Comparison of ENCODE assay signal across 22 mouse cellular contexts in the genomic region with DNA sequence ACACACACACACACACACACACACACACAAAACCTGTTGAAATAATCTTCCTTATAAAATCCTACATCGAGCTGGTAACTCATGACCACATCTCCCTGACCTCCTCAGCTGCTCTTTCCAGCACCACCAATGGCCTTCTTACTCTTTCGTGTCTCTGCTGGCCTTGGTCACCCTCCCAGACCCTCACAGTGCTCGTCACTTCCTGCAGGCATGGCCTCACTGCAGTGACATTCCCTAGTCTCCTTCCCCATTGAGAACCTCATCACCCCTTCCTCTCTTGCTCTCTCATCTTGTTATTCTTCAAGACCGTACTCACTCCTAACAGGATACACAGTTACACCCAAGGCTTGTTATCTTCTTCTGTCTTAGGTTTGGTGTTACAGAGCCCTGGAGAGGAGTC.
DNase-seq lines count a peak whose midpoint lies in the region; ATAC-seq lines count a peak whose summit lies in the region.
"Had no signal": no experiment of that assay in that cellular context is flagged by ENCODE, and none has a peak within 500 bp of the region (broad histone marks: within the 10 kb centered on the region; RNA-seq: fewer than 3 reads in every experiment).

No protein-coding gene starts in this region.

- no peak for DNase-seq in heart, adult 18-20 months
- peak; percentile 26 for DNase-seq in midbrain, embryonic 11.5 days (ENCODE audit: low spot score, missing footprints)
- no peak for DNase-seq in spleen, postnatal 10 days (ENCODE audit: low spot score in 2 of 2)
- DNase-seq: adrenal gland, adult 2 months; adrenal gland, postnatal 10 days; adrenal gland, postnatal 25 days; cerebellum, adult 11 months; cerebellum, adult 18-20 months; cerebellum, adult 8-10 months; cerebellum, adult 9-11 months; cerebellum, postnatal 14 days; cerebellum, postnatal 36 days; embryo, embryonic 11 days had no signal

- H3K9me3 ChIP-seq in heart, embryonic 12.5 days (replicated peaks) = no peaks in the 10 kb centered on the region
- H3K9me3 ChIP-seq in midbrain, embryonic 11.5 days (ENCODE audit: control insufficient read depth, low read length) = no peaks in the 10 kb centered on the region
- H3K9me3 ChIP-seq in midbrain, embryonic 13.5 days = no peaks in the 10 kb centered on the region
- H3K9me3 ChIP-seq: embryonic facial prominence, embryonic 13.5 days; embryonic facial prominence, embryonic 15.5 days; forebrain, embryonic 10.5 days; forebrain, embryonic 12.5 days had no signal

- no peak for ATAC-seq in heart, embryonic 12.5 days (ENCODE audit: insufficient number of reproducible peaks, low FRiP score)
- ATAC-seq in midbrain, embryonic 11.5 days (ENCODE audit: low FRiP score) = no peak
- no peak for ATAC-seq in midbrain, embryonic 13.5 days
- peak; percentile 19; the same call in 1 of the 2 replicates for ATAC-seq in megakaryocyte, adult 5-6 weeks (ENCODE audit: poor library complexity, severe bottlenecking)
- ATAC-seq: forebrain, embryonic 14.5 days had no signal

- WGBS in heart, embryonic 12.5 days = 71% methylated on average over 4 of the region's 4 CpGs
- 75% methylated on average over 4 of the region's 4 CpGs for WGBS in midbrain, embryonic 11.5 days
- 86% methylated on average over 4 of the region's 4 CpGs for WGBS in midbrain, embryonic 13.5 days

- no peak overlapping the region for H3K4me2 ChIP-seq in heart, embryonic 12.5 days
- no peak overlapping the region for H3K4me2 ChIP-seq in midbrain, embryonic 11.5 days
- H3K4me2 ChIP-seq in midbrain, embryonic 13.5 days (replicated peaks) = no peak overlapping the region
- H3K4me2 ChIP-seq: embryonic facial prominence, embryonic 13.5 days; embryonic facial prominence, embryonic 15.5 days; forebrain, embryonic 12.5 days had no signal

- H3K36me3 ChIP-seq in heart, embryonic 12.5 days = no peaks in the 10 kb centered on the region
- no peaks in the 10 kb centered on the region for H3K36me3 ChIP-seq in midbrain, embryonic 11.5 days (ENCODE audit: control insufficient read depth, insufficient read depth, low read length)
- H3K36me3 ChIP-seq in midbrain, embryonic 13.5 days = no peaks in the 10 kb centered on the region
- H3K36me3 ChIP-seq: embryonic facial prominence, embryonic 13.5 days; embryonic facial prominence, embryonic 15.5 days; forebrain, embryonic 10.5 days; forebrain, embryonic 12.5 days had no signal

- H3K27ac ChIP-seq in heart, embryonic 12.5 days (ENCODE audit: poor library complexity, severe bottlenecking) = no peak overlapping the region
- no peak overlapping the region for H3K27ac ChIP-seq in midbrain, embryonic 11.5 days (ENCODE audit: low read depth, low read length)
- H3K27ac ChIP-seq in midbrain, embryonic 13.5 days = no peak overlapping the region
- H3K27ac ChIP-seq: embryonic facial prominence, embryonic 13.5 days; embryonic facial prominence, embryonic 15.5 days; forebrain, embryonic 10.5 days; forebrain, embryonic 12.5 days had no signal

- 0 out of 2 replicates have a peak overlapping the region, but pooled peaks have one; percentile 16 for H3K9ac ChIP-seq in heart, embryonic 12.5 days
- no peak overlapping the region for H3K9ac ChIP-seq in midbrain, embryonic 11.5 days (ENCODE audit: low read length)
- no peak overlapping the region for H3K9ac ChIP-seq in midbrain, embryonic 13.5 days (replicated peaks)
- H3K9ac ChIP-seq: embryonic facial prominence, embryonic 13.5 days; embryonic facial prominence, embryonic 15.5 days; forebrain, embryonic 12.5 days had no signal

- no peaks in the 10 kb centered on the region for H3K27me3 ChIP-seq in heart, embryonic 12.5 days (replicated peaks)
- no peaks in the 10 kb centered on the region for H3K27me3 ChIP-seq in midbrain, embryonic 11.5 days (ENCODE audit: control insufficient read depth, insufficient read depth, low read length)
- no peaks in the 10 kb centered on the region for H3K27me3 ChIP-seq in midbrain, embryonic 13.5 days
- H3K27me3 ChIP-seq: embryonic facial prominence, embryonic 13.5 days; embryonic facial prominence, embryonic 15.5 days; forebrain, embryonic 12.5 days had no signal

- no peaks in the 10 kb centered on the region; the same call in 1 of the 2 replicates for H3K4me1 ChIP-seq in heart, embryonic 12.5 days (replicated peaks)
- no peaks in the 10 kb centered on the region for H3K4me1 ChIP-seq in midbrain, embryonic 11.5 days (ENCODE audit: control insufficient read depth, insufficient read depth, low read length)
- H3K4me1 ChIP-seq in midbrain, embryonic 13.5 days (replicated peaks) = no peaks in the 10 kb centered on the region
- H3K4me1 ChIP-seq: embryonic facial prominence, embryonic 13.5 days; forebrain, embryonic 10.5 days had no signal

- H3K4me3 ChIP-seq in heart, embryonic 12.5 days = no peak overlapping the region
- H3K4me3 ChIP-seq in midbrain, embryonic 11.5 days (ENCODE audit: low read depth, low read length) = no peak overlapping the region
- H3K4me3 ChIP-seq in midbrain, embryonic 13.5 days (replicated peaks) = no peak overlapping the region
- H3K4me3 ChIP-seq: embryonic facial prominence, embryonic 13.5 days; embryonic facial prominence, embryonic 15.5 days; erythroblast, embryonic 14.5 days; forebrain, embryonic 10.5 days; forebrain, embryonic 12.5 days had no signal
